Mouse (Mus musculus) right cerebral cortex, adult 2 months (tissue): Measurements from ENCODE around the gene Gabbr1.
A peak's percentile ranks its signal among the peaks of the same experiment; 100 is the strongest.

Experiments
- DNase-seq, 2 experiments: peaks; one replicate each; pipeline ENCODE4 v3.0.0; 2021 to 2022; ENCODE audit warnings: low spot score in 2 of 2

Gabbr1 gene

GRCm38 (mm10) chr17:37045611-37046311 is at the start of gene Gabbr1:
Gabbr1 (plus strand) TSS chr17:37045966.
- peak; percentile 72 to 75 for DNase-seq

- DNase-seq, result peak; percentile 82 to 89
Measured at GRCm38 (mm10) chr17:36997033-36997735, 48.6 kb upstream of the Gabbr1 start.

GRCm38 (mm10) chr17:36998477-36998876 is 47.3 kb upstream of the Gabbr1 start:
- DNase-seq, result no peak

GRCm38 (mm10) chr17:37000863-37001262 is 44.9 kb upstream of the Gabbr1 start, which contains the start of gene Zfp57:
Zfp57 (plus strand) TSS chr17:37001163.
- no peak for DNase-seq

- peak; percentile 34 to 54 for DNase-seq
Measured at GRCm38 (mm10) chr17:37002364-37003330, 43.1 kb upstream of the Gabbr1 start.

GRCm38 (mm10) chr17:37003366-37003765 is 42.4 kb upstream of the Gabbr1 start:
- DNase-seq, result no peak

GRCm38 (mm10) chr17:37008161-37008560 is 37.6 kb upstream of the Gabbr1 start:
- DNase-seq, result no peak

GRCm38 (mm10) chr17:37009460-37010042 is 36.2 kb upstream of the Gabbr1 start:
- DNase-seq, result no peak

GRCm38 (mm10) chr17:37011719-37012118 is 34.0 kb upstream of the Gabbr1 start:
- DNase-seq, result no peak

- no peak for DNase-seq
Measured at GRCm38 (mm10) chr17:37012141-37012540, 33.6 kb upstream of the Gabbr1 start.

- DNase-seq, result no peak
Measured at GRCm38 (mm10) chr17:37016333-37016732, 29.4 kb upstream of the Gabbr1 start.

- DNase-seq, result peak; percentile 11 to 31
Measured at GRCm38 (mm10) chr17:37018328-37018727, 27.4 kb upstream of the Gabbr1 start.

GRCm38 (mm10) chr17:37019242-37019641 is 26.5 kb upstream of the Gabbr1 start:
- DNase-seq, result peak; percentile 3 to 37

- peak in 1 of 2 experiments; percentile 3 for DNase-seq
Measured at GRCm38 (mm10) chr17:37022628-37023576, 22.9 kb upstream of the Gabbr1 start, which contains the start of gene Mog. Mog (minus strand) TSS chr17:37023398.

- DNase-seq, result no peak
Measured at GRCm38 (mm10) chr17:37026425-37026824, 19.3 kb upstream of the Gabbr1 start.

GRCm38 (mm10) chr17:37027486-37027885 is 18.3 kb upstream of the Gabbr1 start:
- DNase-seq, result no peak

- DNase-seq, result no peak
Measured at GRCm38 (mm10) chr17:37028212-37028611, 17.6 kb upstream of the Gabbr1 start.

GRCm38 (mm10) chr17:37028683-37029120 is 17.1 kb upstream of the Gabbr1 start:
- peak; percentile 95 to 98 for DNase-seq

- no peak for DNase-seq
Measured at GRCm38 (mm10) chr17:37029162-37029561, 16.6 kb upstream of the Gabbr1 start.
